Mouse (Mus musculus): Measurements from ENCODE around the gene Best1.

Best1 gene

DNA sequence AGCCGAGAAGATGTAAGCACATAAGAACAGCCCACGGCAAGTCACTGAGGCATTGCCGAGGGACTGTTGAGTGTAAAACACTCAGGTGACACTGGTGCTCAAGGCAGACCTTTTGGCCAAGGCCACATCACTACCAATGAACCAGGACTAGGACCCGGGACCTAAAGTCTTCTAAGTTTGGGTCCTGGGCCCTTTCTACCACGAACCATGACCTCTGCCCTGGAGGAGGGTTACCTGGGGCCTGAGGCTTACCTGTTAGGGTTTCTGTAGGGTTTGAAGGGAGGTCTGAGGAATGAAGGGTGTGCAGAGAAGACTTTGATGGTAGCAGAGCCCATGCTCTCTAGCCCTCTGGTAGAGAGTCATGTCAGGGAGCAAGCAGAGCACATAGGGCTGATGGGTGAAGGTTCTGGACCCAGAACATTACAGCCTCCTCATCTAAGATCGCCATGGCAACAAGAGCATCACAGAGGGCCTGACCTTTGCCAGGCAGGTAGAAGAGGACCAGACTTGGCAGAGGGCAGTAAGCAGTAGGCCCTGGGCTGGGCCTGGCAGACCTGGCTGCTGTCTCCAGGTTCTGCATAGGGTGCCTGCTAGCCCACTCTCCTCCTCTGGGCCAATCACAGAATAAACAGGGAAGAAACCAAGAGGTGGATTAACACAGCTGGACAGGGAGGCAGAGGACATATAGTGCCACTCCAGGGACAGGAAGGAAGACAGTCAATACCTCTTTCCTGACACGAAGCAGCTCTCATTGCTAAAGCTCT lies at the start of gene Best1, which contains the start of gene Rab3il1:
Gene Best1, minus strand, starts transcription at position 428 of the 764 bp plus-strand sequence.
Gene Rab3il1, plus strand, starts transcription at position 464 of the 764 bp plus-strand sequence.
- DNase-seq (ENCODE audit: low spot score in 2 of 2): no peak

DNA sequence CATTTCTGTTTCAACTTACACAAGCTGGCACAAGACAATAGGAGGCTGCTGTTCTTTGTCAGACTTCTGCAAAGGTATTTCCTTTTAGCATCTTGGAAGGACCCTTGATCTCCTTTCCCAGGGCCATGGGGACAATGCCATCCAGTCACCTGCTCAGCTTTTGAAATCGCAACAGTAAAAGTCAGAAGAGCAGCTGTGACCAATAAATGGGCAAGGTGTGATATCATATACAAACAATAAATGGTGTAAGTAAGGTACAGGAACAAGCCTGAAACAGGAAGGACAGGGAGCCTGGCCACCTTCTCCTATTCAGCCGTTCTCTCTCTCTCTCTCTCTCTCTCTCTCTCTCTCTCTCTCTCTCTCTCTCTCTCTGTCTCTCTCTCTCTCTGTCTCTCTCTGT lies 49.0 kb upstream of the Best1 start:
- no peak for DNase-seq (ENCODE audit: low spot score in 2 of 2)

DNA sequence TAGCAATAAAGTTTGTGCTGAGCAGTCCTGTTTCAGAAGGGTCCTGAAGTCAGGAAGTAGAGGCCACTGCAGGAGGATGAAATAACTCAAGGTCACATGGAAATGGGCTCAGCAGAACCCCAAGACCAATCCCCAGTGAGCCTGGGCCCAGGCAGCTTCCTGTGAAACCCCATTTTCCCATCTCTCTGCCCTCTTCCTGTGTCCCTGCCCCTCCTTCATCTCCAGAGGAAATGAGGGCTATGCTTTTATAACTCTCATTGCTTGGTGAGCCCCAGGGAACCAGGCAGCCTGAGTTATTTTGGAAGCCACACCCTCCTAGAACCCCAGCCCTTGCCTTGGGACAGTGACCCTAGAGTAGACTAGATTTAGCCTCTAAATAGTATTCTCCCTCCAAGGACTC lies 48.1 kb upstream of the Best1 start:
- no peak for DNase-seq (ENCODE audit: low spot score in 2 of 2)

DNA sequence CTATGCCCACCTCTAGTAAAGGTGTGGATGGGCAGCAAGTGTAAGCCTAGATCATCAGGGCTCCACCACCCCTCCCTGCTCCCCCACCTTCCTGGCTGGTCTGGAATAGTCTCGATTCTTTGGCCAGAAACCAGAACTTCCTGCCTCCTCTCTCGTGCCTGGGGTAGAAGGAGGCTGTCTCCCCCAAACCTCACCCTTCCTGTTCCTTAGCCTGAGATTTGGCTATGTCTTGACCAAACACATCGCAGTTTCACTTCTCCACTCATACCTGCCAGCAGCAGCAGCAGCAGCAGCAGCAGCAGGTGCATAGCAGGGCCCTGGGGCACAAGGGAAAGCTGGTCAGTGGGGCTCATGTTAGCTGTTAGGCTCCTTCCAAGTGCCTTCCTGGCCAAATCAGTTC lies 45.5 kb upstream of the Best1 start:
- DNase-seq (ENCODE audit: low spot score in 2 of 2): peak; percentile 68

DNA sequence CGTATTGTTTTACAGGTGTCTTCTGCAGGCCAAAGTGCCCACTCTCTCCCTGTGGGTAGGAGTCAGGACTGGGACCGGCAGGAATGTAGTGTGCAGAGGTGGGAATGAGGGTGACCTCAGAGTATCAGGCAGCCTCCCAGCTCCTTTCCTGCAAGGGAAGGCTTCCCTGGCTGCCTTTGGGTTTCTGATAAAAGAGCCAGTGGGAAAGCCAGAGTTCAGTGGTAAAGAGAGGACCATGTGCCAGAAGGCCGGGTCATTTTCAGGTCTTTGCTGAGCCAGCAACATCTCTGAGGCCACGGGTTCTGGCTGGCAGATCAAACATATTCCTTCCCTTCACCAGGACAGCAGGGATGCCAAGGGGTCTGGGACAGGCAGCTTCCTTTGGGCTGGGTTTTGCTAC lies 44.9 kb upstream of the Best1 start:
- no peak for DNase-seq (ENCODE audit: low spot score in 2 of 2)

DNA sequence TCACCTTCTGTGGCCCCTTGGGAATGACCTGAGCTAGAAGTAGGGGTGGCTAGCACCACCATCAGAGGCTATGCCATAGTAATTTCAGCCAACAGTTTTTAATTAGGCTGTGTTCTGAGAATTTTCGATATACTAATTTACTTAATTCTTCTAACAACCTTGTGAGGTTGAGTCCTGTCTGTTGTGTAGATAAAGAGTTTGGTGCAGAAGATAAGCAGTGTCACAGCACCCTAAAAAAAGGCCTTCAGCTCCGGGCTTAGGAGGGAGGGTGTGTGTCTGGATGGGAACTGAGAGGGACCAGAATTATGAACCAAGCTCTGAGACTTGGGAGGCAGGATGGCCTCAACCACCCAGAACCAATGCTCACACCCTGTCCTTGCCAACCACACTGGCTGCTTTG lies 44.3 kb upstream of the Best1 start:
- DNase-seq (ENCODE audit: low spot score in 2 of 2): no peak

DNA sequence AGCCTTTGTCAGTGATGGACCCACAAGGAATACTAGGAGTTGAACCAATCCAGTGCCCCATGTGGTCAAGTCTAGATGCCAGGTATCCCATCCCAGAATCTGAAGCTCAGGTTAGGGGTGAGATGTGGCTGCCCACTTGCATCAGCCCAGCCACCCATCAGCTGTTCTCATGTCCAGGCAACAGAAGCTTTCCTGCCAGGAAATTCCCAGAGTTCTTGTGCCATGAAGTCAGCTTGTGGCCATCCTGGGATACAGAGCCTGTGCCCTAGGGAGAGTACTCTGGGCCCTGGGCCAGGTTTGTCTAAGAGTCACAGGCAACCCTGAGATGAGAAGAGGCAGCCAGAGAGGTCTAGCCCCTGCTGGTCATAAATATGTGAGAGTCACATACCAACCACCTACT lies 42.2 kb upstream of the Best1 start:
- DNase-seq (ENCODE audit: low spot score in 2 of 2): no peak

DNA sequence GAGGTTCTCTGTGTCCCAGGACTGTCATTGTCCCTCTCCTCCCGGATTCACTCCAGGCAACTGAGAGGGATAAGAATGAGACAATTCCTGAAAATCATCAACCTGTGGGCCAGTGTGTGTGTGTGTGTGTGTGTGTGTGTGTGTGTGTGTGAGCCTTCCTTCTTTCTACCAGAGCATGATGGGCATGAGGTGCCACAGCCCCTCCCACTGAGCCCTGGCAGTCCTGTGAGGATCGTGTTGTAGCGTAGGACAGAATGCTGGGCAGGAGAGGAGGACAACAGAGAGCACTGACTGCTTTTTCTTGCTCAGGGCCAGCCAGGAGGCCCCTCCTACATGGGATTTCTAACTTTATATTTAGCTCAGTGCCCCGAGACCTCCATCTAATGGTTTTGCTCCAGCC lies 41.4 kb upstream of the Best1 start:
- no peak for DNase-seq (ENCODE audit: low spot score in 2 of 2)

DNA sequence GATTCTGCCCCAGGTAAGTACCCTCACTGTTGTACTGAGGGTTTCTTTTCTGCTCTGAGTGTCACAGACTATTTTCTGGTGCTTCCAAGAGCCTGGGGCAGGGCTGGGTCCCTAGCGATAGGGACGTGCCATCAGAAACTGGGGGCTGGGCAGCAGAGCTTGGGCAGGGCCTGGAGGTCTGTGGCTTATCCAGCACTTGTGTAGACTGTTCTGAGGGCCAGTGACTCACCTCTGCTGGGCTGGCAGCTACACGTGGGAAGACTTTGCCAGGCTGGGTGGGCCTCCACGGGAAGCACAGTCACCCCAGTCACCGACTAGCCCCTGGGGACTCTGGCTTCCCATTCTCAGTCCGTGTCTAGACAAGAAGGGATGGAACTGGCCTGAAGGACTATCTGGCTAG lies 40.8 kb upstream of the Best1 start:
- DNase-seq (ENCODE audit: low spot score in 2 of 2): peak; percentile 42 to 63

DNA sequence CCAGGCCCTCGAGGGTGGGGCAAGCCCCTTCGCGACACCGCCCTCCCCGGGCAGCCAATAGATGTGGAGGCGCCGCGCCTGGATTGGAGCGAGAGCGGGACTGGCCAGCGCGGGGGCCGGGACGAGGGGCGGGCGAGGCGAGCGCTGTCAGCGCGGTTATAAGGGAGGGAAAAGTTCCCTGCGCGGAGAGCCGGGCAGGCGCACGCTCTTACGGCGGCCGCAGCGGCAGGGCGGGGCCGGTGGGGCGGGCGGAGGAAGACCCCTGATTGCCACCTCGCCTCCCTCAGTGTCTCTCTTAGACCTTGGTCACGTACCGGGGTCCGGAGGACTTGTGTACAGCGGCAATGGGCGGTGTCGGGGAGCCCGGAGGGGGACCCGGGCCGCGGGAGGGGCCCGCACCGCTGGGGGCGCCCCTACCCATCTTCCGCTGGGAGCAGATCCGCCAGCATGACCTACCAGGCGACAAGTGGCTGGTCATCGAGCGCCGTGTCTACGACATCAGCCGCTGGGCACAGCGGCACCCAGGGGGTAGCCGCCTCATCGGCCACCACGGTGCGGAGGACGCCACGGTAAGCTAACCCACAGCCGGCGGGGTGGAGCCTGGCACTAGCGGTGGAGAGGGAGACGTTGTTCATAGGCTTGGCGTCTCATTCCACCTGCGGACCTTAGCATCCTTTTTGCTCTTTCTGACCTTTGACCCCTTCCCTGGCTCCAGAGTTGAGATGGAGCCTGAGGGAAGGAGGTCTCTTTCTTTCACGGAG lies 40.1 kb upstream of the Best1 start, which contains the start of gene Fads3:
Gene Fads3, plus strand, starts transcription at position 182 of the 761 bp plus-strand sequence.
- DNase-seq (ENCODE audit: low spot score in 2 of 2): peak; percentile 62 to 66

DNA sequence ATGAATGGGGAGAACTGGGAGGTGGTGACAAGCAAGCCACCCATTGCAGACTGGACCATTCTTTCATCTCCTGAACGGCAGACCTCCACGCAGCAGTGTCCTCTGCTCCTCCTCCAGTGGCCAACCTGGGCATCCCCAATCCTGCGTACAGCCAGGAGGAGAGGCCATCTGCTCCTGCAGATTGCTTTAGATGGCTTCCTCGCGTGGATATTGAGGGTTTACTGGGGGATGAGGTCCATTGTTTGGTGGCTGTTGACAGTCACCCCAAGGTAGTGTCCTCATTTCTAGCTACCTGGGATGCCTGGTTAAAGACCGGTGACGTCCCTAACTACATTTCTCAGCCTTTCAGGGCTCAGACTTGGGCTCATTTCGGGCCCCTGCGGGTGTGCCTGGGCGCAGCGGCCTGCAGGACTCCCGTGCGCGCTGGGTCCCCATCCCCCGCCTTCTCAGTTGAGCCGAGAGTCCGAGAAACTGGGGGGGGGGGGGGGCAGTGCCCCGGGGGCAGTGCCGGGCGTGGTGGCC lies 39.5 kb upstream of the Best1 start:
- DNase-seq (ENCODE audit: low spot score in 2 of 2): no peak

DNA sequence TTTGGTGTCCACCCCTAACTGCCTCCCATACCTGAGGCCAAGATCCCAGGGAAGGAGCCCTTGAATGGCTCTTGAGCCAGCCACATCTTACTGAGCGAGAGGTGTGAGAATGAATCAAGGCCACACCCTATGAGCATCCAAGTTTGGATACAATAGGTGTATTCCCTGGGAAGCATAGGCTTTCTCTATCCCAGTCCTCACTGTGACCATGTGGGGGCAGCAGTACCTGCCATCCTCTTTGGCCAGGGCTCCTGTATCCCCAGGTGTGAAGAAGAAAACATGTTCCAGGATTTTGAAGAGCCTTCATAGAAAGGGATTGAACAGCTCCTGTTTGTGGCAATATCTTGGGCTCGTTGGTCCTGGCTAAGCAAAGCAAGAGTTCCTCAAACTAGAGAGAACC lies 38.2 kb upstream of the Best1 start:
- no peak for DNase-seq (ENCODE audit: low spot score in 2 of 2)

DNA sequence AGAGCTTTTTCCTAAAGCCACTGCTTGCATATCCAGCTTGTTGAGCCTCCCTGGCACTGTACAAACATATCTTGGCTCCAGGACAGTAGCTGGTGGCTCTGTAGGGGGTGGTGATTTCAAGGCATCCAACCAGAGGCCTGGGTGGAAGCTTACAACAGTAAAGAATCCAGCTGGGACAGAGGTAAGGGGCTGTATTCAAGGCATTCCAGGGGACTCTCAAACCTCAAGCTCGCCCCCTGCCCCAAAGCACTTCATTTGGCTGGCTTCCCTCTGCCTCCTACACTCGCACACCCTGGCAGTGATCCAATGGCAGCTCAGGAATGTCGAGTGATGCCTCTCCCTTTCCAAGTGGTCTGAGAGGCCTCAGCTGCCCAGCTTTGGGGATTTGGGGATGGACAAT lies 37.5 kb upstream of the Best1 start:
- DNase-seq (ENCODE audit: low spot score in 2 of 2): no peak

DNA sequence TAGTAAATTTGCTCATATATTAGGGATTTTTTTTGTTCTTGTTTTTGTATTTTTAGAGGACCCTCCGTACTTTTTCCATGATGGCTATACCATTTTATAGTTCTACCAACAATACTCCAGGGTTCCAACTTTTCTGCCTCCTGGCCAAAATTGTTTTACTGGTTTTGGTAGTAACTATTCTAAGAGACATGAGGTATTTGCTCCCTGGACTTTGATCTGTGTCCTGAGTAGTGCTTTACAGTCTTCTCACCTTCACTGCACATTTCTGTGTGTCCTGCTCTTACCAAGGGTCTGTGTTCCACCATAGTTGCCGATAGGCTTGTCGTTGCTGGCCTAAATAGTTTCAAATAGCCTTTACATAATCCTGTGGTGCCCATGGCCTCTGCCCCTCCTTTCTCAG lies 36.9 kb upstream of the Best1 start:
- DNase-seq (ENCODE audit: low spot score in 2 of 2): no peak

DNA sequence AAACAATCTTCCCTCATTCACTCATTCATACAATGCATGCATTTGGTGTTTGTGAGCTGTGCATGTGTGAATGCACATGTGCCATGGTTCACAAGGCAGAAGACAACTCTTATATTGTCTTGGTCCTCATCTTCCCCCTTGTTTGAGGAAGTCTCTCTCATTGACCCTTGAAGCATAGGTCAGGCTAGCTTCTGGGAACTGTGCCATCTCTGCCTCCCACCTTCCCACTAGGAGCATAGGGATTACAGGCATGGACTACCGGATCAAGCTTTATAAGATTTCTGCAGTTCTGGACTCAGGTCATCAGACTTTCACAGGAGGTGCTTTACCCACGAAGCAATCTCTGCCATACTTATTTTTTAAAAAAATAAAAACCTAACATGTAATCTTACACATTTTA lies 36.1 kb upstream of the Best1 start:
- DNase-seq (ENCODE audit: low spot score in 2 of 2): no peak

DNA sequence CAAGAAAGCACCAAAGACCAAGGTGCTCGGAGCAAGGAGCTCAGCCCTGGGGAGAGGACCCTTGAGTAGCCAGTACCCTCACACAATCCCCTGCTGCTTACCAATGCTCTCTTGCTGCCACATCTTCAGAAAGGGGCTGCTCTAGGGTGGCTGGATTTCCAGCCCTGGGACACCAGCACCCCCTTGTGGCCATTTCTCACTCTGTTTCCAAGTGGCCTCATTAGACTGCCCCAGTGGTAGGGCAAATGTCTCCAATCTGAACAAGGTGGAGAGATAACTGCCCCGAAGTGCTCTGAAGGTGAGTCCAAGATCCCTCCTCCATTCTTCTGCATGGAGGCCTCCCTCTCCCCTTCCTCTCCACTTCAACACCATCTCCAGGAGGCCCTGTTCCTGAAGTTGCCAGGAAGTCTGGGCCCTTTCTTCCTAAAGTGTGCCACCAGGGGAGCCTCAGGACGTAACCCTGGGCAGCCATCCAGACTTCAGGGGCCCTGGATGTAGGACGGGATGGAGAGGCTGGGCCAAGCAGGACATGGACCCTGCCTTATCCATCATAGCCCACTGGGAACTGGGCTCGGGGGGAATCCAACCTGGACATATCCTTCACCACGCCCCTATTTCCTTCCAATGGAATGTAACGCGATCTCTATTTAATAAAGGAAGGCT lies 33.5 kb upstream of the Best1 start:
- DNase-seq (ENCODE audit: low spot score in 2 of 2): peak; percentile 66 to 74

DNA sequence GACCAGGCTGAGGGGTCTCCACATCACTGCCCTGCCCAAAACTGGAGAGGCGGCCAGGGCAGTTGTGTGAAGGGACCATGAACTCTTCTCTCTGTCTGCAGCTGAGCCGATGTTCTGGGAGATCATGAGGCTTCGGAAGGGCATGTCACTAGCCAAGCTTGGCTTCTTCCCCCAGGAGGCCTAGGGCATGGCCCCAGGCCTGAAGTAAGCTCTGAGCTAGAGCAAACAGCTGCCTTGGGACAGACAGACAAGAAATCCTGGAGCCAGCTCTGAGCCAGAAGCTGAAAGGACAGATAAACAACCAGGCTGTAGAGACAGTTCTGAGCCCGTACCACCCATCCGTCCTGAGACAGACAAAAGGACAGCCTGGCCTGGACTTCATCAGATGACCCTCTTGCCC lies 32.9 kb upstream of the Best1 start:
- no peak for DNase-seq (ENCODE audit: low spot score in 2 of 2)

DNA sequence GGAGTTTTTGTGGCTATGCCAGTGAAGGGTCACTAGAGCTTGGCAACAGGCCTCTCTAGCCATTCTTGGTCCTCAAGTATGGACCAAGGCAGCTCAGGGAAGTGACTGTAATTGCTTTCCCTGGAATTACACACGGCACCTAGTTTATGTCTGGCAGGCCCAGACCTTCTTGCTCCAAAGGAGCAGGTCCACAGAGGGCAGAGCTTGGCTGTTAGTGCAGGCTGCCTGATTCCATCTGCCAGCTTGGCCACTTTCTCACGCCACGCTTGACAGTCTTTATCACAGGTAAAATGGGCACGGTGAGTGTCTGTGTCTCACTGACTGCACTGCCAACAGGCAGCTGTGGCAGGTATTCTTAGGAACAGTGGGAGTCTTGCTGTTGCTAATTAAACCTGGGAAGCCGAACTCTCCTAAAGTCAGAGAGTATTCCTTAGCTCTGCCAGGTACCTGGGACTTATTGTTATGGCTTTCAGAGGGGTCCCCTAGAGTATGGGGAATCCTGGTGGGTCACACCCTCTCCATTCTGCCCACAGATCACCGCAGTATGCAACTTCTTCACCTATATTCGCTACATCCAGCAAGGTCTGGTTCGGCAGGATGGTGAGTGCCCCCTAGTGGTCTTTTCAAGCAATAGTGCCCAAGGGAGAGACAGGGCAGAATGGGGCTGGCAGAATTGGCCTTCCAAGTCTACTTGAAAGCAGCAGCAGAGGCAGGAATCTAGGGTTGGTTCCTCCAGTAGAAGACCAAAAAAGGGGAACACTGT lies 32.0 kb upstream of the Best1 start:
- peak; percentile 51 to 62 for DNase-seq (ENCODE audit: low spot score in 2 of 2)

DNA sequence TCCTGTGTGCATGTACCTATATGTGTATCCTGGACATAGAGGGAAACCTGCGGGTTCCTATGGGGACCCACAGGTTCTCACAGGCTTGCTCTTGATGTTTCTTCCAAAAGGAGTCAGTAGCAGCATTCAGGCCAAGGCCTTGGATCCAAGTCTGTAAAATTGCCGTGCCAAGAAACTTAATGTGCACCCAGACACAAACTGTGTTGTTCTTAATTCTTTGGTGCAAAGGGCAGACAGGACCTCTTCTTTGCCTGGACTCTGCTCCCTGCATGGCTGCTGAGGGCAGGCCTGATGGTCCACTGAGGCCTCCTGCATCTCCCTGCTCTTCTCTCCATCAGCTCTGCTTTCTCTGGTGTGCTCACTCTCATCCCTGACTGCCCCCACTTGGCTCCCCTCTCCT lies 28.3 kb upstream of the Best1 start:
- DNase-seq (ENCODE audit: low spot score in 2 of 2): no peak

DNA sequence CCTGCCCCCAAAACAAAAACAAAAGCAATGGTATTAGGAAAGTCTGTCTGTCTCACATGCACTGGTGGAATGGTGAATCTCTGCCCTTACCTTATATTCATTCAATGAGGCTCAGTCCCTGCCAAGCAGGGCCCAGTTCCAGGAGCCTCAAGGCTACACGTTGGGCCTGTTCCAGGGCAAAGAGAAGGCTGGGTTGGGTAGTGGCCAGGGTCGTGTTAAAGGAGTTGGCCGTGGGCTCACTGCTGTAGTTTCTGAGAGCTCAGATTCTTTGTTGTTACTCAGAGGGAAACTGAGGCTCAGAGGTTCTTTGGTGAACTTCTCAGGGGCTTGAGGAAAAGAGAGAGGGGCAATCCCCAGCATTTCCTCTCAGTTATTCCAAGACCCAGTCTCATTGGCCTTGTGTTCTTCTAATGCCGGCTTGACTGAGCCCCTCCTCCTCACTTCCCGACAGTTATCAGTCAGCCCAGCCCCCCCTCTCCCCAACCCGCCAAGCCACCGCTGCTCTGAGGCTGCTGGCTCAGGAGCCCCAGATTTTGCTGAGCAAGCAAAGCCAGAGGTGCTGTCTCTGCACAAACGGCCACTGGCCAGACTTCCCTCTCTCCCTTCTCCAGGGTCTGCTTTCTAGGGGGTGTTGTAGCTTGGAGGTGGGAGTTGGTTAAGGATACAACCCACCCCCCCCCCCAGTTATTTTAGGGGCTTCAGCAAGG lies 23.9 kb upstream of the Best1 start:
- peak in 1 of 2 experiments; percentile 26 for DNase-seq (ENCODE audit: low spot score in 2 of 2)

DNA sequence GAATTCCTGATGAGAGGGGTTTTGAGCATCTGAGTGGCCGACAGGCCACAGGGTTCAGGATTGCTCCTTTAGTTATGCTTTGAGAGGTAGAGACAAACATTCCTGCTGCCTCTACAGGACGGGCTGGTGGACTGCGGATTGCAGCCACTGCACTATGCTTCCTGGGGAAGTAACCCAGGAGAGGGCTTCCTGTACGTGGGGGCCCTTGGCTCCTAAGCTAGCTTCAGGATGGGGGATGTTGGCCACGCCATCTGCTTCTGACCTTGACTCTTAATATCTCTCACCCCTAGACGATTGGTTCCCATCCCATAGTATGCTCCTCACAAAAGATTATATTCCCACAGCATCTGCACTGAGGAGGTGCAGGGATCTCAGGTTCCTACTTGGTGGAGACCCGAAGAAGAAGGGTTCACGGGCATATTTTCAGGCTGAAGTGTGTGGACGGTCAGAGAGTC lies 21.9 kb upstream of the Best1 start:
- no peak for DNase-seq (ENCODE audit: low spot score in 2 of 2)

Measured in spleen, postnatal 36 days (tissue).